Mouse (Mus musculus) heart, postnatal 0 days (tissue): ENCODE data around the gene Nav1. TPM values are rescaled to one million over a fixed set of nuclear protein-coding genes. Genes with fewer than 3 reads are reported as not detected.

Source experiments
- ATAC-seq: fragments of 200-750 bp; cut with Nextera tagmentation; 2 replicates; pipeline ENCODE4 v1.8.0; 2017; ENCODE audit warnings: low read depth, moderate number of reproducible peaks, moderate library complexity; ENCODE audit not compliant: insufficient read depth
- DNase-seq: peaks from one replicate; pipeline ENCODE4 v3.0.0-alpha.2; 2016; ENCODE audit warnings: low spot score
- H3K27ac ChIP-seq: fragments of 300-500 bp; sonication (generic); 2 replicates; pipeline ENCODE4 v1.5.1; 2014; ENCODE audit warnings: low read depth, mild to moderate bottlenecking
- H3K27me3 ChIP-seq: fragments of 300-500 bp; sonication (generic); 2 replicates; pipeline ENCODE4 v1.6.1; 2014; ENCODE audit warnings: low read length, mixed read lengths; ENCODE audit not compliant: control insufficient read depth, insufficient read depth
- H3K36me3 ChIP-seq: fragments of 300-500 bp; sonication (generic); replicated peaks from 2 replicates; pipeline ENCODE4 v1.6.1; 2014; ENCODE audit warnings: low read length, mixed read lengths; ENCODE audit not compliant: control insufficient read depth, insufficient read depth
- H3K4me1 ChIP-seq: fragments of 300-500 bp; sonication (generic); 2 replicates; pipeline ENCODE4 v1.6.1; 2014; ENCODE audit warnings: antibody characterized with exemption; ENCODE audit not compliant: control insufficient read depth, insufficient read depth
- H3K4me2 ChIP-seq: fragments of 300-500 bp; sonication (generic); 2 replicates; pipeline ENCODE4 v1.6.1; 2014; ENCODE audit warnings: low read depth, mild to moderate bottlenecking, low read length, moderate library complexity
- H3K4me3 ChIP-seq: fragments of 300-500 bp; sonication (generic); 2 replicates; pipeline ENCODE4 v1.5.1; 2014; ENCODE audit warnings: low read depth, low read length
- H3K9ac ChIP-seq: fragments of 300-500 bp; sonication (generic); replicated peaks from 2 replicates; pipeline ENCODE4 v1.6.1; 2014; ENCODE audit warnings: low read depth, low read length, mixed read lengths
- H3K9me3 ChIP-seq: fragments of 300-500 bp; sonication (generic); replicated peaks from 2 replicates; pipeline ENCODE4 v1.6.1; 2016; ENCODE audit warnings: low read length; ENCODE audit not compliant: control insufficient read depth
- CTCF ChIP-seq: IDR thresholded peaks from 2 replicates; pipeline ENCODE4 v1.5.1; 2016; ENCODE audit warnings: antibody characterized with exemption, control low read depth, low read depth
- EP300 ChIP-seq: IDR thresholded peaks from 2 replicates; pipeline ENCODE4 v1.6.1; 2016; ENCODE audit warnings: antibody characterized with exemption, low read depth
- WGBS: fragments of 180-500 bp; shearing (Covaris S2); extraction: QIAGEN DNeasy Blood & Tissue Kit; methylation state at CpG from one replicate; pipeline ENCODE4 v1.1.7; 2014; 5-methylcytosine and 5-hydroxymethylcytosine counted together
- polyA plus RNA-seq: library from polyadenylated mRNA; unstranded; fragments of >200 nt; fragmentation: Nextera tagmentation; extraction: Ambion mirVana; gene quantifications from 2 replicates; pipeline ENCODE4 v1.2.1, GENCODE M21; 2015
- total RNA-seq: library from RNA; depleted of rRNA; stranded (reverse); fragments of >200 nt; gene quantifications from 2 replicates; pipeline ENCODE4 v1.2.3, GENCODE M21; 2014; ENCODE audit warnings: low replicate concordance

Nav1 gene
- total and polyA plus RNA-seq, 2 experiments from 2014 or later = 10.3 to 29.9 TPM

- Histone ChIP-seq H3K27me3 (no peaks in the 10 kb centered on the region), H3K27ac (no peak overlapping the region), H3K9ac (no peak overlapping the region), H3K9me3 (no peaks in the 10 kb centered on the region), H3K4me3 (no peak overlapping the region), H3K4me1 (peaks cover 33% of the 10 kb centered on the region; the same call in 1 of the 2 replicates), H3K36me3 (no peaks in the 10 kb centered on the region), H3K4me2 (no peak overlapping the region)
- ATAC-seq (no peak), DNase-seq (no peak)
- TF ChIP-seq CTCF = no peak
- 81% methylated on average over 4 of the region's 4 CpGs for WGBS
These were observed 53.9 kb downstream of the Nav1 start for GRCm38 (mm10) chr1:135553154-135553553.

GRCm38 (mm10) chr1:135550886-135551285, 56.2 kb downstream of the Nav1 start:
- Histone ChIP-seq H3K27me3 (no peaks in the 10 kb centered on the region), H3K27ac (no peak overlapping the region), H3K9ac (no peak overlapping the region), H3K36me3 (no peaks in the 10 kb centered on the region), H3K9me3 (no peaks in the 10 kb centered on the region), H3K4me2 (no peak overlapping the region), H3K4me1 (peaks cover 30% of the 10 kb centered on the region; the same call in 1 of the 2 replicates), H3K4me3 (no peak overlapping the region)
- no peak for TF ChIP-seq CTCF
- TF ChIP-seq EP300 = no peak
- 87% methylated on average over 3 of the region's 3 CpGs for WGBS
- DNase-seq (no peak), ATAC-seq (no peak)

- no peak overlapping the region for H3K4me3 ChIP-seq
- H3K27ac ChIP-seq = peak overlapping the region; percentile 24; the same call in 1 of the 2 replicates
- no peaks in the 10 kb centered on the region for H3K9me3 ChIP-seq
- DNase-seq (peak; percentile 51), ATAC-seq (peak; percentile 59)
- peaks cover 14% of the 10 kb centered on the region; the same call in 1 of the 2 replicates for H3K4me1 ChIP-seq
- no peaks in the 10 kb centered on the region for H3K36me3 ChIP-seq
- TF ChIP-seq CTCF = peak; percentile 16; the same call in 1 of the 2 replicates
- TF ChIP-seq EP300 = no peak
- no peaks in the 10 kb centered on the region for H3K27me3 ChIP-seq
- H3K4me2 ChIP-seq = no peak overlapping the region
- H3K9ac ChIP-seq = no peak overlapping the region
- 18% methylated on average over 9 of the region's 9 CpGs for WGBS
These were observed 58.3 kb downstream of the Nav1 start for GRCm38 (mm10) chr1:135548750-135549149.

- Histone ChIP-seq H3K27ac (no peak overlapping the region), H3K4me2 (no peak overlapping the region), H3K4me1 (peaks cover 26% of the 10 kb centered on the region), H3K27me3 (no peaks in the 10 kb centered on the region), H3K9me3 (no peaks in the 10 kb centered on the region), H3K9ac (no peak overlapping the region), H3K4me3 (no peak overlapping the region), H3K36me3 (no peaks in the 10 kb centered on the region)
- ATAC-seq (no peak), DNase-seq (no peak)
- WGBS = 66% methylated on average over 5 of the region's 5 CpGs
- TF ChIP-seq EP300 (no peak), CTCF (no peak)
These were observed 61.0 kb downstream of the Nav1 start for GRCm38 (mm10) chr1:135546099-135546498.

- no peak overlapping the region for H3K4me2 ChIP-seq
- peak; percentile 88 for DNase-seq
- H3K4me3 ChIP-seq = no peak overlapping the region
- no peak for TF ChIP-seq EP300
- TF ChIP-seq CTCF = peak; percentile 95
- peaks cover 23% of the 10 kb centered on the region for H3K4me1 ChIP-seq
- H3K9ac ChIP-seq = no peak overlapping the region
- no peaks in the 10 kb centered on the region for H3K27me3 ChIP-seq
- 37% methylated on average over 16 of the region's 16 CpGs for WGBS
- no peak overlapping the region for H3K27ac ChIP-seq
- peak; percentile 22; the same call in 1 of the 2 replicates for ATAC-seq
- no peaks in the 10 kb centered on the region for H3K9me3 ChIP-seq
- no peaks in the 10 kb centered on the region for H3K36me3 ChIP-seq
These were observed 62.5 kb downstream of the Nav1 start for GRCm38 (mm10) chr1:135544504-135545146.
